Mouse (Mus musculus): Measurements from ENCODE around the gene Pik3cb. TPM values are rescaled to one million over a fixed set of nuclear protein-coding genes. Genes with fewer than 3 reads are reported as not detected.

The Pik3cb gene
- total RNA-seq, 1 experiment, result 10.2 TPM

DNA sequence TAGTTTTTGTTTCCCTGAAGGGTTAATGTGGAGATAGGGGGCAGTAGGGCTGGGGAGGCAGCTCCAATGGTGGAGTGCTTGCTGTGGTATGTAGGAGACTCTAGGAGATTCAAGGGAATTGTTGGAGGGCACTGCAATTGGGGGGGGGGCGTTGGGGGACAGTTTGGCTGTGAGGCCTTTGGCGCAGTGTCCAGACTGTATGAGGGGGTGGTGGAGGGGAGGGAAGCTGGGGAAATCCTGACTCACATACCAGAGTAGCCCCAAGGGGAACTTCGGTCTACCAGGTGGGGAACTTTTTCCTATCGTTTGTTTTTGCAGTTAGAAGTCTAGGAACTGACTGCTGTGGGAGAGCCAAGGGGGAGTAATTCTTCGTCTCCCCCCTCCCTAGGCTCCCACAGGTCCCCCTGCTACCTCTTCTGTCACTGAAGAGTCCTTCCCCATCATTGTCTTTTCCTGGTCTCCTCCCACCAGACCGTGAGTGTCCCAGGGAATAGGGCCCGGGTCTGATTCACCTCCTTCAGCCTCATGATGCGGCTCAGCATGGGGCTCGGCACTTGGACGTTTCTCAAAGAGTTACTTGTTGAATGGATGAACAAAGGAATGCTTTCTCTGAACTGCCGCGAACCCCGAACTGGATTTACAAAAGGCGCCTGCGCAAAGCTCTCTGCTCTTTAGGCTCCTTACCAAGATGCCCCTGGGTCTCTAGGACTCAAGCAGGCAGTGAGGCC is 23.2 kb upstream of the Pik3cb start:
- Histone ChIP-seq H3K36me3 (ENCODE audit: control insufficient read depth, insufficient read depth, low read length, poor library complexity, severe bottlenecking) (no peaks in the 10 kb centered on the region), H3K9me3 (ENCODE audit: control insufficient read depth, insufficient read depth, low read depth, low read length) (no peaks in the 10 kb centered on the region), H3K27ac (ENCODE audit: insufficient read depth, low read depth, low read length, poor library complexity, severe bottlenecking) (no peak overlapping the region), H3K9ac (ENCODE audit: insufficient read depth, low read depth, low read length, poor library complexity, severe bottlenecking) (no peak overlapping the region; the same call in 1 of the 2 replicates), H3K4me1 (ENCODE audit: control insufficient read depth in 2 of 2, insufficient read depth in 2 of 2, low read length in 2 of 2, poor library complexity in 1 of 2) (peaks cover 10 to 17% of the 10 kb centered on the region in 2 experiments), H3K4me3 (ENCODE audit: insufficient read depth in 1 of 2, low read depth in 1 of 2, low read length in 2 of 2, poor library complexity in 1 of 2, severe bottlenecking in 1 of 2) (no peak overlapping the region)
- TF ChIP-seq ZC3H11A (IDR thresholded peaks at IDR 0.05; ENCODE audit: borderline replicate concordance, low read depth, low read length) (no peak), ZNF384 (IDR thresholded peaks at IDR 0.05; ENCODE audit: low read depth, low read length) (no peak), MAFK (IDR thresholded peaks at IDR 0.05; ENCODE audit: insufficient read depth, low read depth, low read length) (no peak), CHD2 (IDR thresholded peaks at IDR 0.05; ENCODE audit: low read depth, low read length) (no peak), HCFC1 (IDR thresholded peaks at IDR 0.05; ENCODE audit: borderline replicate concordance, insufficient read depth, low read length) (no peak)
- DNase-seq (ENCODE audit: low read depth, low spot score), result no peak
- in situ Hi-C loops (cut with MboI; ENCODE audit: low sequenced_read_pairs in 2 of 2, unreplicated experiment in 2 of 2), result no loop called here

DNA sequence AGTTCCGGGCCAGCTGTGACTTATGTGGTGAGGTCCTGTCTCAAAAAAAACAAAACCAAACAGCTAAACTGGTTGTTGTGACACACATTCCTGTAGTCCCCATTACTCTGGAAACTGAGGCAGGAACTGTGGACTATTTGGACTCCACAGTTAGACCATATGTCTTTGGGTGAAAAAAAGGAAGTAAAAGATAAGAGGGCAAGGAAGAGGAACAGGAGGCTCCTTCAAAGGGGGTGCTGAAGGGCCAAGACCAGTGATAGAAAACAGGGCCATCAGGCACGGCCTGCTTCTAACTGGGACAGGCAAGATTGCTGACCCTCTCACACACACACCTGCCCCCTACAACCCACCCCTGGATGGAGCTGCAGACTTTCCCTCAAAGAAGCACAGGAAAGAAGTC is 22.4 kb upstream of the Pik3cb start:
- no peaks in the 10 kb centered on the region for H3K36me3 ChIP-seq (ENCODE audit: control insufficient read depth, insufficient read depth, low read length, poor library complexity, severe bottlenecking)
- H3K9me3 ChIP-seq (ENCODE audit: control insufficient read depth, insufficient read depth, low read depth, low read length), result no peaks in the 10 kb centered on the region
- no peak overlapping the region for H3K27ac ChIP-seq (ENCODE audit: insufficient read depth, low read depth, low read length, poor library complexity, severe bottlenecking)
- in situ Hi-C loops (cut with MboI; ENCODE audit: low sequenced_read_pairs in 2 of 2, unreplicated experiment in 2 of 2), result no loop called here
- no peak for DNase-seq (ENCODE audit: low read depth, low spot score)
- H3K4me1 ChIP-seq (ENCODE audit: control insufficient read depth in 2 of 2, insufficient read depth in 2 of 2, low read length in 2 of 2, poor library complexity in 1 of 2), result peaks cover 11 to 21% of the 10 kb centered on the region in 2 experiments
- no peak overlapping the region for H3K9ac ChIP-seq (ENCODE audit: insufficient read depth, low read depth, low read length, poor library complexity, severe bottlenecking)
- TF ChIP-seq MAFK (IDR thresholded peaks at IDR 0.05; ENCODE audit: insufficient read depth, low read depth, low read length), result no peak
- no peak for TF ChIP-seq CHD2 (IDR thresholded peaks at IDR 0.05; ENCODE audit: low read depth, low read length)
- TF ChIP-seq ZC3H11A (IDR thresholded peaks at IDR 0.05; ENCODE audit: borderline replicate concordance, low read depth, low read length), result no peak
- TF ChIP-seq HCFC1 (IDR thresholded peaks at IDR 0.05; ENCODE audit: borderline replicate concordance, insufficient read depth, low read length), result no peak
- TF ChIP-seq ZNF384 (IDR thresholded peaks at IDR 0.05; ENCODE audit: low read depth, low read length), result no peak
- no peak overlapping the region for H3K4me3 ChIP-seq (ENCODE audit: insufficient read depth in 1 of 2, low read depth in 1 of 2, low read length in 2 of 2, poor library complexity in 1 of 2, severe bottlenecking in 1 of 2)

DNA sequence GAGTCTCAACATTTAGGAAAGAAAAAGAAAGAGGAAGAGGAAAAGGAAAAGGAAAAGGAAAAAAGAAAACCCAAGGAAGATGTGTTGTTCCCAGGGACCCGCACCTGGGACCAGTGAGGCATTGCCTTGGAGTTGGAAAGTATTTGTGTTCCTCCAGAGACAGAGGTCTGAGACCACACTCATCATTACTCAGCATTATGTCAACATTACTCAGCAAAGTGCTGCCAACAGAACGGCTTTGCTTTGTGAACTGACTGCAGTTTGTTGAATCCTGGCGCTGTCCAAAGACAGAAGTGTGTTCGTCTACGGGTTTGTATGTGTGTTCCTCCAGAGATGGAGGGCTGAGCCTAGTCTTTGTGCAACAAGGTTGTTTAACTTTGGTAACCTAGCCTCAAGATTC is 20.4 kb upstream of the Pik3cb start:
- no peaks in the 10 kb centered on the region for H3K9me3 ChIP-seq (ENCODE audit: control insufficient read depth, insufficient read depth, low read depth, low read length)
- no peak for DNase-seq (ENCODE audit: low read depth, low spot score)
- no peak overlapping the region for H3K9ac ChIP-seq (ENCODE audit: insufficient read depth, low read depth, low read length, poor library complexity, severe bottlenecking)
- H3K4me3 ChIP-seq (ENCODE audit: insufficient read depth in 1 of 2, low read depth in 1 of 2, low read length in 2 of 2, poor library complexity in 1 of 2, severe bottlenecking in 1 of 2), result no peak overlapping the region
- peaks cover 11 to 18% of the 10 kb centered on the region in 2 experiments for H3K4me1 ChIP-seq (ENCODE audit: control insufficient read depth in 2 of 2, insufficient read depth in 2 of 2, low read length in 2 of 2, poor library complexity in 1 of 2)
- no peaks in the 10 kb centered on the region for H3K36me3 ChIP-seq (ENCODE audit: control insufficient read depth, insufficient read depth, low read length, poor library complexity, severe bottlenecking)
- in situ Hi-C loops (cut with MboI; ENCODE audit: low sequenced_read_pairs in 2 of 2, unreplicated experiment in 2 of 2), result no loop called here
- TF ChIP-seq ZNF384 (IDR thresholded peaks at IDR 0.05; ENCODE audit: low read depth, low read length) (no peak), CHD2 (IDR thresholded peaks at IDR 0.05; ENCODE audit: low read depth, low read length) (no peak), MAFK (IDR thresholded peaks at IDR 0.05; ENCODE audit: insufficient read depth, low read depth, low read length) (peak; percentile 85), HCFC1 (IDR thresholded peaks at IDR 0.05; ENCODE audit: borderline replicate concordance, insufficient read depth, low read length) (no peak)
- H3K27ac ChIP-seq (ENCODE audit: insufficient read depth, low read depth, low read length, poor library complexity, severe bottlenecking), result no peak overlapping the region

DNA sequence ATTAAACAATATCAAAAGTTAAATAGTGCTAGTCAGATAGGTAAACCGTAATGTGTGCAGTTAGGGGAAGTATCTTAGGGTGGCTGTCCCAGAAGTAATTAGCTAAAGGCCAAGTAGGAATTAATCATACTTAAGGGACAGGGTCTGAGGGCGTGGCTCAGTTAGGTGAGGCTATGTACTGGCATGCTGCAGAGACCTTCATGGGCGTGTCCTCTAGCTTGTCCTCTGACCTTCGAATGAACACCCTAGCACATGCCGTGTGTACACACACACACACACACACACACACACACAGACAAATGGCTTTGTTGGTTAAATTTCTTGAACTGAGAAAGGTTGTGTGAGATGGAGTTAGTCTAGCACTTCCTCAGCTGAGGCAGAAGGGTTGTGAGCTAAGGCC is 19.5 kb upstream of the Pik3cb start:
- H3K4me3 ChIP-seq (ENCODE audit: insufficient read depth in 1 of 2, low read depth in 1 of 2, low read length in 2 of 2, poor library complexity in 1 of 2, severe bottlenecking in 1 of 2), result no peak overlapping the region
- no peaks in the 10 kb centered on the region for H3K36me3 ChIP-seq (ENCODE audit: control insufficient read depth, insufficient read depth, low read length, poor library complexity, severe bottlenecking)
- H3K4me1 ChIP-seq (ENCODE audit: control insufficient read depth in 2 of 2, insufficient read depth in 2 of 2, low read length in 2 of 2, poor library complexity in 1 of 2), result peaks cover 11 to 22% of the 10 kb centered on the region in 2 experiments
- no peak overlapping the region for H3K27ac ChIP-seq (ENCODE audit: insufficient read depth, low read depth, low read length, poor library complexity, severe bottlenecking)
- TF ChIP-seq CHD2 (IDR thresholded peaks at IDR 0.05; ENCODE audit: low read depth, low read length), result no peak
- TF ChIP-seq ZNF384 (IDR thresholded peaks at IDR 0.05; ENCODE audit: low read depth, low read length), result no peak
- TF ChIP-seq ZC3H11A (IDR thresholded peaks at IDR 0.05; ENCODE audit: borderline replicate concordance, low read depth, low read length), result no peak
- TF ChIP-seq HCFC1 (IDR thresholded peaks at IDR 0.05; ENCODE audit: borderline replicate concordance, insufficient read depth, low read length), result no peak
- TF ChIP-seq MAFK (IDR thresholded peaks at IDR 0.05; ENCODE audit: insufficient read depth, low read depth, low read length), result no peak
- DNase-seq (ENCODE audit: low read depth, low spot score), result no peak
- in situ Hi-C loops (cut with MboI; ENCODE audit: low sequenced_read_pairs in 2 of 2, unreplicated experiment in 2 of 2), result no loop called here
- H3K9me3 ChIP-seq (ENCODE audit: control insufficient read depth, insufficient read depth, low read depth, low read length), result no peaks in the 10 kb centered on the region
- no peak overlapping the region for H3K9ac ChIP-seq (ENCODE audit: insufficient read depth, low read depth, low read length, poor library complexity, severe bottlenecking)

Measured in ES-E14 (cell line).